Mouse (Mus musculus) left cerebral cortex, postnatal 14 days (tissue): ENCODE measurements at regions not wholly inside any gene's neighbourhood (a gene's known extent, or its start where the extent isn't known, plus 50 kb on each side); places are given as distances from the start of the nearest gene placed in this dataset.

Source experiments
- DNase-seq, 2 experiments: peaks; one replicate each; pipeline ENCODE4 v3.0.0; 2021 to 2022; ENCODE audit warnings: low spot score in 2 of 2, mixed read lengths in 1 of 2
- intact Hi-C: fragments of 180-260 bp; cut with DNase I; formaldehyde crosslinking; loops from one replicate; pipeline ENCODE4 v1.15.1; 2025

DNA sequence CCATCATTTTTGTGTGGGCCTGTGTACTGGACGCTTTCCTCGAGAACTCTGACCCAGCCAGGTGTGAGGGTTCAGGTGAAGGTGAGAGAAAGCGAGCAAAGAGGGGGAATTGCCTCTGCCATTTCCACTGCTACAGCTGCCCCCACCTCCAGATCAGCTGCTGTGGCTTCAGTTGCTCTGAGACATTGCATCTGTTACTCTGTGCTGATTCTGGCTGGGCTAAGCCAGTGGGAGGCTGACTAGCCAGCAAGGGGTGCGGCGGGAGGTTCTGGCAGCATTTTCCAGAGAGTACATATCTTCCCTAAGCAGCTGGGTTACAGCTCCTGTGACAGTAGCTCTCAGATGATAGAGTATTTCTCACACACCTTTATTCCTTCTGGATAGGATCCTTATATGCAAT is 712.7 kb upstream of the Cdh18 start:
- DNase-seq = no peak
- intact Hi-C loops = no loop called here

DNA sequence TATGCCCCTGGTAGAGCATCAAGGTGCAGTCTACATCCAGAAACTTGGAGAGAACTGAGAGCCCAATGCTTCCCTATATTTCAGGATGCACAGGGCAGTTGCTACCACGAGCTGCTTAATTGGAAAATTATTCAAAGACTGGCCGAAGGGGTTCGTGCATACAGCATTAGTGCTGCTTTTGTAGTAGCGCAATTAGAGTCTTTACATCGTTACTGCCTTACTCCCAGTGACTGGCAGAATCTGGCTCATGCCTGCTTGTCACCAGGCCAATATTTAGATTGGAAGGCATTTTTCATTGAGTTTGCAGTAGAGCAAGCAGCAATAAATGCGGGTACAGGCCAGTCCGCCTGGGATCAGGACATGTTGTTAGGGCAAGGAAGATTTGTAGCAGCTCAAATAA is 690.3 kb upstream of the Cdh18 start:
- intact Hi-C loops = no loop called here

GRCm38 (mm10) chr15:21885181-21885580 is 663.6 kb upstream of the Cdh18 start:
- peak; percentile 46 to 82 for DNase-seq
- intact Hi-C loops = no loop called here

More for the DNA sequence above, 690.3 kb upstream of the Cdh18 start:
- DNase-seq = no peak
